Mouse (Mus musculus) testis, adult 2 months (tissue): ENCODE results near the gene Prkg2.

Experiments
- CTCF ChIP-seq: fragments of 200-500 bp; IDR thresholded peaks from 2 replicates; pipeline ENCODE4 v1.5.1; 2012; ENCODE audit warnings: low read depth, mild to moderate bottlenecking, inconsistent platforms, low read length, moderate library complexity; ENCODE audit not compliant: control insufficient read depth, insufficient read depth, insufficient replicate concordance
- POLR2A ChIP-seq: fragments of 200-500 bp; IDR thresholded peaks from 2 replicates; pipeline ENCODE4 v1.6.1; 2012; ENCODE audit warnings: low read depth, mild to moderate bottlenecking, inconsistent platforms, low read length, moderate library complexity; ENCODE audit not compliant: control insufficient read depth

DNA sequence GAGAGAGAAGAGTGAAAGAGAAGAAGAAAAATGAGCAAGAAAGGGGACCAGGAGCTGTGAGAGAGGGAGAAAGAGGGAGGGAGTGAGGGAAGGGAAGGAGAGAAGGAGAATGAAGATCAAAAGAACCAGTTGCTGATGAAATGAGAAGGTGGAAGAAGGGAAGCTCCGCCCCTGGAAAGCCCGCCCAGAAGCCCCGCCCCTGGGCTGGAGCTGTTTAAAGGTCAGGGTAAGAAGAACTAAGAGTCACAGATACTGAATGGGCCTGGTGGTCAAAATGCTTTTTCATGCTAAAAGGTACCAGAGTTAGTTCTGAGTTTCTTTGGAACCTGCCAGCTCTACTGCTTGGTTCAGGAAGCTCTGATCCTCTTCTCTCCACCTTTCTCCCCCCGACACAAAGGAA, 51.1 kb downstream of the Prkg2 start:
- no peak for TF ChIP-seq POLR2A
- TF ChIP-seq CTCF, result no peak
